Mouse (Mus musculus) WW6 (cell line): ENCODE results near the gene Leng8.
"Not testable (repeated sequence)": the region's sequence is repeated elsewhere in the genome, so short reads cannot be mapped to it uniquely, and the experiment has no call there.

ENCODE experiments used
- DNase-seq: peaks from one replicate; pipeline ENCODE4 v3.0.0-alpha.2; 2013; ENCODE audit warnings: low read depth, low spot score

Gene Leng8

GRCm38 (mm10) chr7:4146241-4147180 lies 9.7 kb downstream of the Leng8 start:
- no peak for DNase-seq

GRCm38 (mm10) chr7:4147371-4147770 lies 10.5 kb downstream of the Leng8 start:
- no peak for DNase-seq

GRCm38 (mm10) chr7:4147836-4148235 lies 11.0 kb downstream of the Leng8 start:
- DNase-seq, result no peak

- no peak for DNase-seq
These were observed 11.7 kb downstream of the Leng8 start for GRCm38 (mm10) chr7:4148341-4149208.

GRCm38 (mm10) chr7:4149209-4150054 lies 12.6 kb downstream of the Leng8 start:
- no peak for DNase-seq

GRCm38 (mm10) chr7:4150059-4150541 lies 13.3 kb downstream of the Leng8 start, which contains the start of gene Leng9:
Leng9 (minus strand) TSS chr7:4150374.
- DNase-seq, result no peak

GRCm38 (mm10) chr7:4150811-4151221 lies 14.0 kb downstream of the Leng8 start:
- DNase-seq, result no peak

- no peak for DNase-seq
These were observed 14.4 kb downstream of the Leng8 start for GRCm38 (mm10) chr7:4151241-4151640.

- no peak for DNase-seq
These were observed 17.5 kb downstream of the Leng8 start for GRCm38 (mm10) chr7:4154356-4154755.

GRCm38 (mm10) chr7:4154976-4155375 lies 18.1 kb downstream of the Leng8 start:
- DNase-seq, result no peak

- DNase-seq, result not testable (repeated sequence)
These were observed 24.8 kb downstream of the Leng8 start for GRCm38 (mm10) chr7:4161596-4161995.

- DNase-seq, result no peak
These were observed 26.8 kb downstream of the Leng8 start for GRCm38 (mm10) chr7:4163571-4164072.

- no peak for DNase-seq
These were observed 27.5 kb downstream of the Leng8 start, which contains the start of gene Cdc42ep5 for GRCm38 (mm10) chr7:4164090-4164910. Cdc42ep5 (minus strand) TSS chr7:4164860.

- no peak for DNase-seq
These were observed 28.4 kb downstream of the Leng8 start for GRCm38 (mm10) chr7:4165286-4165685.

- DNase-seq, result no peak
These were observed 30.3 kb downstream of the Leng8 start for GRCm38 (mm10) chr7:4167098-4167497.

GRCm38 (mm10) chr7:4170193-4170938 lies 33.5 kb downstream of the Leng8 start:
- no peak for DNase-seq

- DNase-seq, result no peak
These were observed 41.6 kb downstream of the Leng8 start for GRCm38 (mm10) chr7:4178438-4178837.
